Mouse (Mus musculus): Measurements from ENCODE around the gene Hmgn2. TPM values are rescaled to one million over a fixed set of nuclear protein-coding genes. Genes with fewer than 3 reads are reported as not detected.

Hmgn2 gene
- polyA plus RNA-seq, 1 experiment from 2014 or later: 1,451 TPM

GRCm38 (mm10) chr4:133940386-133941260 is 27.8 kb downstream of the Hmgn2 start:
- Histone ChIP-seq H3K4me1 (ENCODE audit: control insufficient read depth, insufficient read depth, low read length) (peaks cover 10% of the 10 kb centered on the region), H3K9me3 (replicated peaks; ENCODE audit: control insufficient read depth, low read length) (no peaks in the 10 kb centered on the region), H3K4me2 (ENCODE audit: low read depth, low read length) (no peak overlapping the region), H3K27me3 (ENCODE audit: control insufficient read depth, insufficient read depth, low read length) (no peaks in the 10 kb centered on the region), H3K9ac (ENCODE audit: low read length) (no peak overlapping the region), H3K36me3 (ENCODE audit: control insufficient read depth, insufficient read depth) (no peaks in the 10 kb centered on the region), H3K27ac (ENCODE audit: low read length) (no peak overlapping the region), H3K4me3 (ENCODE audit: low read length) (no peak overlapping the region)
- 77% methylated on average over 13 of the region's 13 CpGs for WGBS
- ATAC-seq (replicated peaks; ENCODE audit: extremely low read depth, insufficient read depth, low FRiP score): no peak

- no peaks in the 10 kb centered on the region for H3K27me3 ChIP-seq (ENCODE audit: control insufficient read depth, insufficient read depth, low read length)
- no peaks in the 10 kb centered on the region for H3K9me3 ChIP-seq (replicated peaks; ENCODE audit: control insufficient read depth, low read length)
- H3K4me3 ChIP-seq (ENCODE audit: low read length): no peak overlapping the region
- H3K4me2 ChIP-seq (ENCODE audit: low read depth, low read length): no peak overlapping the region
- peaks cover 10% of the 10 kb centered on the region for H3K4me1 ChIP-seq (ENCODE audit: control insufficient read depth, insufficient read depth, low read length)
- 27% methylated on average over 2 of the region's 2 CpGs for WGBS
- no peak for ATAC-seq (replicated peaks; ENCODE audit: extremely low read depth, insufficient read depth, low FRiP score)
- no peak overlapping the region for H3K27ac ChIP-seq (ENCODE audit: low read length)
- no peak overlapping the region for H3K9ac ChIP-seq (ENCODE audit: low read length)
- H3K36me3 ChIP-seq (ENCODE audit: control insufficient read depth, insufficient read depth): no peaks in the 10 kb centered on the region
These were observed 30.4 kb downstream of the Hmgn2 start for GRCm38 (mm10) chr4:133938077-133938476.

GRCm38 (mm10) chr4:133931785-133932184 is 36.7 kb downstream of the Hmgn2 start:
- no peaks in the 10 kb centered on the region for H3K9me3 ChIP-seq (replicated peaks; ENCODE audit: control insufficient read depth, low read length)
- H3K36me3 ChIP-seq (ENCODE audit: control insufficient read depth, insufficient read depth): no peaks in the 10 kb centered on the region
- ATAC-seq (replicated peaks; ENCODE audit: extremely low read depth, insufficient read depth, low FRiP score): no peak
- H3K9ac ChIP-seq (ENCODE audit: low read length): no peak overlapping the region
- H3K4me3 ChIP-seq (ENCODE audit: low read length): no peak overlapping the region
- H3K27me3 ChIP-seq (ENCODE audit: control insufficient read depth, insufficient read depth, low read length): no peaks in the 10 kb centered on the region
- H3K4me2 ChIP-seq (ENCODE audit: low read depth, low read length): no peak overlapping the region
- WGBS: 70% methylated on average over 3 of the region's 3 CpGs
- H3K4me1 ChIP-seq (ENCODE audit: control insufficient read depth, insufficient read depth, low read length): peaks cover 2% of the 10 kb centered on the region
- H3K27ac ChIP-seq (ENCODE audit: low read length): no peak overlapping the region

- ATAC-seq (replicated peaks; ENCODE audit: extremely low read depth, insufficient read depth, low FRiP score): no peak; the same call in 1 of the 2 replicates
These were observed 37.1 kb downstream of the Hmgn2 start for GRCm38 (mm10) chr4:133931349-133931748.

GRCm38 (mm10) chr4:133929278-133929670 is 39.2 kb downstream of the Hmgn2 start:
- ATAC-seq (replicated peaks; ENCODE audit: extremely low read depth, insufficient read depth, low FRiP score): 0 out of 2 replicates have a peak, but pooled peaks have one; percentile 15
- no peaks in the 10 kb centered on the region for H3K27me3 ChIP-seq (ENCODE audit: control insufficient read depth, insufficient read depth, low read length)
- H3K4me2 ChIP-seq (ENCODE audit: low read depth, low read length): peak overlapping the region; percentile 42
- WGBS: 27% methylated on average over 7 of the region's 7 CpGs
- peak overlapping the region; percentile 11; the same call in 1 of the 2 replicates for H3K4me3 ChIP-seq (ENCODE audit: low read length)
- H3K36me3 ChIP-seq (ENCODE audit: control insufficient read depth, insufficient read depth): no peaks in the 10 kb centered on the region
- H3K9me3 ChIP-seq (replicated peaks; ENCODE audit: control insufficient read depth, low read length): no peaks in the 10 kb centered on the region
- H3K9ac ChIP-seq (ENCODE audit: low read length): peak overlapping the region; percentile 40; the same call in 1 of the 2 replicates
- peak overlapping the region; percentile 77 for H3K27ac ChIP-seq (ENCODE audit: low read length)
- H3K4me1 ChIP-seq (ENCODE audit: control insufficient read depth, insufficient read depth, low read length): peaks cover 2% of the 10 kb centered on the region

More at GRCm38 (mm10) chr4:133931349-133931748, 37.1 kb downstream of the Hmgn2 start:
- WGBS: 19% methylated on average over 10 of the region's 10 CpGs
- no peaks in the 10 kb centered on the region for H3K27me3 ChIP-seq (ENCODE audit: control insufficient read depth, insufficient read depth, low read length)
- no peak overlapping the region for H3K27ac ChIP-seq (ENCODE audit: low read length)
- H3K4me1 ChIP-seq (ENCODE audit: control insufficient read depth, insufficient read depth, low read length): peaks cover 2% of the 10 kb centered on the region
- H3K9ac ChIP-seq (ENCODE audit: low read length): no peak overlapping the region
- no peaks in the 10 kb centered on the region for H3K36me3 ChIP-seq (ENCODE audit: control insufficient read depth, insufficient read depth)
- no peak overlapping the region for H3K4me3 ChIP-seq (ENCODE audit: low read length)
- no peak overlapping the region for H3K4me2 ChIP-seq (ENCODE audit: low read depth, low read length)
- H3K9me3 ChIP-seq (replicated peaks; ENCODE audit: control insufficient read depth, low read length): no peaks in the 10 kb centered on the region

- Histone ChIP-seq H3K9me3 (replicated peaks; ENCODE audit: control insufficient read depth, low read length) (no peaks in the 10 kb centered on the region), H3K9ac (ENCODE audit: low read length) (peak overlapping the region; percentile 40; the same call in 1 of the 2 replicates), H3K4me3 (ENCODE audit: low read length) (peak overlapping the region; percentile 11; the same call in 1 of the 2 replicates), H3K36me3 (ENCODE audit: control insufficient read depth, insufficient read depth) (no peaks in the 10 kb centered on the region), H3K4me2 (ENCODE audit: low read depth, low read length) (peak overlapping the region; percentile 42), H3K4me1 (ENCODE audit: control insufficient read depth, insufficient read depth, low read length) (peaks cover 2% of the 10 kb centered on the region), H3K27ac (ENCODE audit: low read length) (peak overlapping the region; percentile 77), H3K27me3 (ENCODE audit: control insufficient read depth, insufficient read depth, low read length) (no peaks in the 10 kb centered on the region)
- ATAC-seq (replicated peaks; ENCODE audit: extremely low read depth, insufficient read depth, low FRiP score): 0 out of 2 replicates have a peak, but pooled peaks have one; percentile 52
- 40% methylated on average over 15 of the region's 15 CpGs for WGBS
These were observed 39.7 kb downstream of the Hmgn2 start for GRCm38 (mm10) chr4:133928576-133929277.

- H3K9me3 ChIP-seq (replicated peaks; ENCODE audit: control insufficient read depth, low read length): no peaks in the 10 kb centered on the region
- peak; percentile 58; the same call in 1 of the 2 replicates for ATAC-seq (replicated peaks; ENCODE audit: extremely low read depth, insufficient read depth, low FRiP score)
- H3K4me1 ChIP-seq (ENCODE audit: control insufficient read depth, insufficient read depth, low read length): peaks cover 2% of the 10 kb centered on the region; the same call in 1 of the 2 replicates
- H3K27ac ChIP-seq (ENCODE audit: low read length): peak overlapping the region; percentile 25
- no peaks in the 10 kb centered on the region for H3K27me3 ChIP-seq (ENCODE audit: control insufficient read depth, insufficient read depth, low read length)
- H3K36me3 ChIP-seq (ENCODE audit: control insufficient read depth, insufficient read depth): no peaks in the 10 kb centered on the region
- H3K4me3 ChIP-seq (ENCODE audit: low read length): no peak overlapping the region
- WGBS: 49% methylated on average over 4 of the region's 4 CpGs
- no peak overlapping the region for H3K4me2 ChIP-seq (ENCODE audit: low read depth, low read length)
- no peak overlapping the region for H3K9ac ChIP-seq (ENCODE audit: low read length)
These were observed 43.2 kb downstream of the Hmgn2 start for GRCm38 (mm10) chr4:133925204-133925603.

GRCm38 (mm10) chr4:133923743-133924142 is 44.7 kb downstream of the Hmgn2 start:
- Histone ChIP-seq H3K4me1 (ENCODE audit: control insufficient read depth, insufficient read depth, low read length) (no peaks in the 10 kb centered on the region), H3K4me3 (ENCODE audit: low read length) (no peak overlapping the region), H3K4me2 (ENCODE audit: low read depth, low read length) (no peak overlapping the region), H3K27ac (ENCODE audit: low read length) (no peak overlapping the region), H3K36me3 (ENCODE audit: control insufficient read depth, insufficient read depth) (no peaks in the 10 kb centered on the region), H3K27me3 (ENCODE audit: control insufficient read depth, insufficient read depth, low read length) (no peaks in the 10 kb centered on the region), H3K9me3 (replicated peaks; ENCODE audit: control insufficient read depth, low read length) (no peaks in the 10 kb centered on the region), H3K9ac (ENCODE audit: low read length) (no peak overlapping the region)
- ATAC-seq (replicated peaks; ENCODE audit: extremely low read depth, insufficient read depth, low FRiP score): no peak
- WGBS: 81% methylated on average over 5 of the region's 5 CpGs

Data from heart, embryonic 16.5 days (tissue).